Mouse (Mus musculus) embryonic stem cell, embryonic (primary cell): ENCODE measurements around the gene Gprin2.

Experiments used
- CTCF ChIA-PET, 4 experiments: fragments of 300-600 bp in 2 of 4; fragments of 350-600 bp in 2 of 4; sonication (Branson Sonifier 250); formaldehyde crosslinking; loops; one replicate each; lab custom pipeline; 2022; ENCODE audit warnings: inconsistent platforms in 2 of 4; lab: Charles Lee
- POLR2A ChIA-PET, 4 experiments: fragments of 300-600 bp in 2 of 4; fragments of 350-600 bp in 2 of 4; sonication (Branson Sonifier 250); formaldehyde crosslinking; loops; one replicate each; lab custom pipeline; 2022; ENCODE audit warnings: antibody characterized with exemption in 4 of 4, inconsistent platforms in 1 of 4; lab: Charles Lee

Gene Gprin2

GRCm38 (mm10) chr14:34201231-34202035 is at the start of gene Gprin2:
TSS of gene Gprin2 (minus strand) at chr14:34201653.
- ChIA-PET POLR2A (interaction anchor here in 2 of 4 experiments (1.1 to 1.5 kb wide), 5 partner anchors 10 to 259 kb away, joined by 3 read pairs; partner anchors contain the start of gene Anxa8 (in 1 of the 2)), CTCF (interaction anchor here (0.6 to 2.4 kb wide), 10 partner anchors 9 to 708 kb away, joined by 3 to 9 read pairs (median 4); no protein-coding TSS in a partner anchor)

GRCm38 (mm10) chr14:34240676-34241075 is 39.2 kb upstream of the Gprin2 start:
- POLR2A ChIA-PET = interaction anchor here in 1 of 4 experiments (2.3 kb wide), 1 partner anchor 123 kb away, joined by 5 read pairs; no protein-coding TSS in a partner anchor

DNA sequence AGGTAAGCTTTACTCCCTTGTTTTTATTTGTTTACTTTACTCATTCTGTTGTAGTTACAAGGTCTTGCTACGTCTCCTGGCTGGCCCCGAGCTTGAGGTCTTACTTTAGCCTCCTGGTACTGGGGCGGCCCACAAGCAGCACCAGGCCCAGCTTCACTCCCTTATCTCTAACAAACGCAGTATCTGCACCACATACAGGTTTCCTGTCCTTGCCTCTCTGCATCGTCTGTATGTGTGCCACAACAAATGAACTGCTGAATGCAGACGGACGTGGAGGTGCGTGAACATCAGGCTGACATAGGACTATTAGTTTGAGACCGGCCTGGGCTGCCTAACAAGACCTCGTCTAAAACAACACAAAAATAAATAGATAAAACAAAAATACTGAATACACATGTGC is 38.8 kb upstream of the Gprin2 start:
- POLR2A ChIA-PET = interaction anchor here in 1 of 4 experiments (2.3 kb wide), 1 partner anchor 123 kb away, joined by 5 read pairs; no protein-coding TSS in a partner anchor
- CTCF ChIA-PET = interaction anchor here in 1 of 4 experiments (0.5 kb wide), 1 partner anchor 15 kb away, joined by 3 read pairs; no protein-coding TSS in a partner anchor

More at GRCm38 (mm10) chr14:34240676-34241075, 39.2 kb upstream of the Gprin2 start:
- CTCF ChIA-PET = no interaction called here

- POLR2A ChIA-PET = interaction anchor here in 3 of 4 experiments (0.5 to 2.5 kb wide), 15 partner anchors 15 to 410 kb away, joined by 3 to 19 read pairs (median 4); partner anchors contain the start of genes Glud1 (in 1 of the 3) and Shld2 (in 1 of the 3)
- CTCF ChIA-PET = interaction anchor here (0.5 to 2.0 kb wide), 55 partner anchors 8 to 1908 kb away, joined by 3 to 31 read pairs (median 4); partner anchors contain the start of genes Gdf2 (in 1 of the 4) and Syt15 (in 1 of the 4)
Measured at GRCm38 (mm10) chr14:34234630-34235380, 33.4 kb upstream of the Gprin2 start.

- ChIA-PET POLR2A (interaction anchor here in 2 of 4 experiments (1.4 to 2.1 kb wide), 3 partner anchors 77 to 145 kb away, joined by 4 to 19 read pairs (median 5); partner anchors contain the start of genes Glud1 (in 1 of the 2) and Shld2 (in 1 of the 2)), CTCF (interaction anchor here (0.5 to 2.0 kb wide), 6 partner anchors 38 to 577 kb away, joined by 3 to 31 read pairs (median 8); no protein-coding TSS in a partner anchor)
Measured at GRCm38 (mm10) chr14:34233846-34234245, 32.4 kb upstream of the Gprin2 start.

DNA sequence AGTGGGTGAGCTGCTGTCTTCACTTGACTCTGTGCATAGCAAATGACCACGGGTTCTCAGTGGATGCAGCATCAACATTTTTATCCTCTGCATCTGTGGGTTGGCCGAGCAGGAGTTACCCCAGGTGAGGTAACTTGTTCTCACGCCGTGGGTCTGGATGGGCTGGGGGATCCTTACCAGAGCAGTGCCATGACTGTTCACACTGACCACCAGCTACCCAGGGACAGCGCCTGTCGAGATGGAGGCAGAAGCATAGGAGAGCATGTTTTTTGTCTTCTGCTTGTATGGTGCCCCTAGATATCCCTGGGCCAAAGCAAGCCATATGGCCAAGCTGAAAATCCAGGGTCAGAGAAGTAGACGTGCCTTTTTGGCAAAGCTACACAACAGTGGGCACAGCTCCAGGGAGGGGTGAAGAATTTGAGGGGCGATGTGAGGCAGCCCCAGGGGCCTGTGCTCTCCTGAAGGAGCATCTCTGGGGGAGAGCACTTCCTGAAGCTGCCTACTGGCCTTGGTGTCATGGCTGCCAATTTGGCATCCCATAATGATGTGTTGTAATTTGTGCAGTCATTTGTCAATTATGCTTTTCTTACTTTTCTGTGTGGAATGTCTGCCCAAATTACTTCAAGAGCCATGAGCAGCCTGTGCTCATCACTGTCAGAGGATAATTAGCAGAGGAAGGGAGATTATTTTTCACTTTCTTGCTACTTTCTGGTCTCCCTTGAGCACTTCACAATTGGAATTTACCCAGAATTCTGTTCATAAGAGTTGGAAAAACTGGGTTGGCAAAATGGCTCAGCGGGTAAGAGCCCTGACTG is 31.6 kb upstream of the Gprin2 start:
- POLR2A ChIA-PET = interaction anchor here in 2 of 4 experiments (1.4 to 2.1 kb wide), 3 partner anchors 78 to 146 kb away, joined by 4 to 19 read pairs (median 5); partner anchors contain the start of genes Glud1 (in 1 of the 2) and Shld2 (in 1 of the 2)
- CTCF ChIA-PET = interaction anchor here in 3 of 4 experiments (0.5 to 1.3 kb wide), 4 partner anchors 45 to 576 kb away, joined by 3 to 4 read pairs (median 3); no protein-coding TSS in a partner anchor

DNA sequence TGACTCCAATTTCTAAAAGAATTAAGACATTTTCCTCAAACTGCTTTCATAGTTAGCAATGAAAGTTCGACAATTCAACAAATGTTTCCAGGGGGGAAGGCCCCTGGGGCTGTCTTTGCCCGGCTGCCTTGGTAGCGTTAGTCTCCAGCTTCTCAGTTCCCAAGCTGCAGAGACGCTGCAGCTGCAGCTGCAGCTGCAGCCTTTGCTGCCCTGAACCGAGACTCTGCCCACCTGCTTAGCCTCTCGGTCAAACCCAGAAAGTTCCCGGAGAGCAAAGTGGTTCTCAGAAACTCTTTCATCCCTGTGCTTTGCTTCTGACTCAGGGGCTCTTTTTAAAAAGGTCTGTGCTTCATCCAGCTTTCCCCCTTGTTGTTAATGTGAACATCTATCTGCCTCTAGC is 30.9 kb upstream of the Gprin2 start:
- POLR2A ChIA-PET = interaction anchor here in 1 of 4 experiments (1.4 kb wide), 2 partner anchors 146 to 151 kb away, joined by 3 to 4 read pairs; no protein-coding TSS in a partner anchor
- CTCF ChIA-PET = interaction anchor here in 3 of 4 experiments (1.0 to 1.3 kb wide), 3 partner anchors 44 to 151 kb away, joined by 3 to 4 read pairs (median 3); no protein-coding TSS in a partner anchor

- POLR2A ChIA-PET = no interaction called here
- CTCF ChIA-PET = no interaction called here
Measured at GRCm38 (mm10) chr14:34228830-34229506, 27.5 kb upstream of the Gprin2 start.

DNA sequence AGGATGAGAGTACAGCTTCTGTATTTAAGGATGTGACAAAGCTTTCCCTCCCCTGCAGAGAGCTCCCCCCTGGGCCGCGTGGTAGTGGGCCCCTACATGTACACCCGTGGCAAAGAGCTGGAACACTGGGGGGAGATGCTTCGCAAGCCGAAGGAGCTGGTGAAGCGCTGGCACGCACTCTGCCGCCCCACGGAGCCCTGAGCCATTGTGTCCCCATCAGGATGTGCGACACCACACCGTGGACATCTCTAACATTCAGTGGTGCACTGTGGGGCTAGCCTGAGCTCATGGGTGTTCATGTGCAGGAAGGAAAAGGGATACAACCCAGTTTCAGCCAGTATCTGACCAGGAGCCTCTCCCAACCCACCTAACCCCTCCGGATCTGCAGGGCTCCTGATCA is 26.5 kb upstream of the Gprin2 start:
- CTCF ChIA-PET = interaction anchor here in 1 of 4 experiments (1.4 kb wide), 1 partner anchor 148 kb away, joined by 3 read pairs; no protein-coding TSS in a partner anchor

GRCm38 (mm10) chr14:34226566-34226965 is 25.1 kb upstream of the Gprin2 start:
- CTCF ChIA-PET = interaction anchor here in 3 of 4 experiments (1.0 to 1.4 kb wide), 3 partner anchors 8 to 146 kb away, joined by 3 to 5 read pairs (median 3); no protein-coding TSS in a partner anchor
- POLR2A ChIA-PET = interaction anchor here in 3 of 4 experiments (0.6 to 1.5 kb wide), 3 partner anchors 34 to 227 kb away, joined by 3 read pairs; no protein-coding TSS in a partner anchor

More for the DNA sequence above, 26.5 kb upstream of the Gprin2 start:
- POLR2A ChIA-PET = interaction anchor here in 3 of 4 experiments (0.5 to 1.5 kb wide), 6 partner anchors 37 to 231 kb away, joined by 3 read pairs; no protein-coding TSS in a partner anchor

- POLR2A ChIA-PET = no interaction called here
Measured at GRCm38 (mm10) chr14:34225986-34226385, 24.5 kb upstream of the Gprin2 start.

GRCm38 (mm10) chr14:34223362-34223898 is 22.0 kb upstream of the Gprin2 start:
- ChIA-PET CTCF (interaction anchor here in 3 of 4 experiments (0.6 to 1.8 kb wide), 3 partner anchors 11 kb away, joined by 3 to 4 read pairs (median 3); no protein-coding TSS in a partner anchor), POLR2A (interaction anchor here in 2 of 4 experiments (0.7 kb wide), 2 partner anchors 74 to 86 kb away, joined by 3 to 4 read pairs; no protein-coding TSS in a partner anchor)

More at GRCm38 (mm10) chr14:34225986-34226385, 24.5 kb upstream of the Gprin2 start:
- CTCF ChIA-PET = no interaction called here

DNA sequence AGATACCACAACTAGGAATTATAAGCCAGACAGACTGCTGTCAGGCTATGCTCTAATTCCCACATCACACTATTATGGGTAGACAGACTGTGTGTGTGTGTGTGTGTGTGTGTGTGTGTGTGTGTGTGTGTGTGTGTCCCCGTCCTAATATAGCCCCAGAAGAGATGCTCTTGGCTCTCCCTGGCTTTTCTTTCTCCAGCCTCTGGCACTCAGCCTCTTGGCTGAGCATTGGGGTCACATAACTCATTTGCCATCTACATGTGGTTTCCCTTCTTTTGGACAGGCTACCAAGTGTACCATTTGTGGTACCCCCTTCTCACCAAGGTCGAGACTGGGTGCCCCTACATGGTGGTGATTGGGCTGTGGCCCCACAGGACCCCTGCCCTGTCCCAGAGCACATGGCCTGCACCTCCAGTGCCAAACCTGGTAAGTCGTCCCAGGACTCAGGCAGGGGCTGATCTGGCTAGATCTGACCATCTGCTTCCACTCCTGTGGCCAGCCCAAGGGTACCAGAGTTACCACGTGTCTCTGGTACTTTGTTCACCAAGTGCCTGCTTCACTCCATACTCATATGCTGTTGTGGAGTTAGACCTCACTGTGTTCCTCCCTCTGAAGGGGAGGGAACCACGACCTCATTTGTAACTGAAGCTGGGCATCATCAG is 20.1 kb upstream of the Gprin2 start:
- POLR2A ChIA-PET = interaction anchor here in 1 of 4 experiments (0.6 to 1.2 kb wide), 2 partner anchors 144 to 158 kb away, joined by 3 read pairs; no protein-coding TSS in a partner anchor
- CTCF ChIA-PET = interaction anchor here in 1 of 4 experiments (1.8 kb wide), 1 partner anchor 13 kb away, joined by 4 read pairs; no protein-coding TSS in a partner anchor

GRCm38 (mm10) chr14:34220426-34220825 is 19.0 kb upstream of the Gprin2 start:
- ChIA-PET POLR2A (interaction anchor here in 2 of 4 experiments (0.6 to 1.5 kb wide), 3 partner anchors 113 to 196 kb away, joined by 3 to 7 read pairs (median 4); no protein-coding TSS in a partner anchor), CTCF (interaction anchor here in 2 of 4 experiments (0.6 to 1.7 kb wide), 5 partner anchors 12 to 142 kb away, joined by 4 to 5 read pairs (median 5); no protein-coding TSS in a partner anchor)

DNA sequence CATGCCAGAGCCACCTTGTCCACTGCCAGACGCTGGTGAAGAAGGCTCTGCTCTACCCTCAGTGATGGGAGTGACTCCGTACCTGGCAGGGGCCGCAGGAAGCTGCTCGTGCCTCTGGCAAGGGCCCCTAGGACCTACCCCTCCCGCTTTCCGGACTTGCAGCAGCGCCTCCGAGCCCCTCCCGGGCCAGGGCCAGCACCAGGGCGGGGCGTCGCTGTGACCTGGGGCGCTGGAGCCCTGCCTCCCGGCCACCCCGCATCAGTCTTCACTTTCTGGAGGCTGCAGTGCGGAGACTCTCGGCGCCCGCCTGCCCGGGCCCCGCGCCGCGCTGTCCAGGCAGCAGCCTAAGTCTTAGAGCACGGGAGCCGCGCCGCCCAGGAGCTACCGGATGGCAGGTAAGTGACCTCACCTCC is 18.3 kb upstream of the Gprin2 start:
- CTCF ChIA-PET = interaction anchor here in 3 of 4 experiments (0.5 to 1.7 kb wide), 7 partner anchors 11 to 199 kb away, joined by 3 to 5 read pairs (median 4); no protein-coding TSS in a partner anchor
- POLR2A ChIA-PET = interaction anchor here in 1 of 4 experiments (1.5 kb wide), 1 partner anchor 113 kb away, joined by 4 read pairs; no protein-coding TSS in a partner anchor
